In genomic region chr9:107606591-107606990, GRCm38 (mm10) we compare ENCODE assay signal across 8 mouse cellular contexts. TPM values are rescaled to one million over a fixed set of nuclear protein-coding genes. Genes with fewer than 3 reads are reported as not detected.
DNase-seq lines count a peak whose midpoint lies in the region; ATAC-seq lines count a peak whose summit lies in the region.

No protein-coding gene starts in this region.

- no peak overlapping the region for H3K4me3 ChIP-seq in forebrain, embryonic 13.5 days
- no peak overlapping the region for H3K4me3 ChIP-seq in forebrain, embryonic 14.5 days (ENCODE audit: low read depth, low read length)
- peak overlapping the region; percentile 32 for H3K4me3 ChIP-seq in limb, embryonic 10.5 days

- no peaks in the 10 kb centered on the region for H3K36me3 ChIP-seq in forebrain, embryonic 13.5 days (ENCODE audit: poor library complexity, severe bottlenecking)
- no peaks in the 10 kb centered on the region for H3K36me3 ChIP-seq in forebrain, embryonic 14.5 days (ENCODE audit: control insufficient read depth, insufficient read depth, low read length)
- H3K36me3 ChIP-seq in limb, embryonic 10.5 days: no peaks in the 10 kb centered on the region

- DNase-seq in forebrain, embryonic 14.5 days (ENCODE audit: low spot score): no peak
- peak; percentile 54 to 59 for DNase-seq in urinary bladder, postnatal 36 days (ENCODE audit: low spot score in 2 of 2)
- no peak for DNase-seq in urinary bladder, adult 2 months (ENCODE audit: low spot score)
- DNase-seq in limb, embryonic 10.5 days (ENCODE audit: low spot score): peak; percentile 69
- peak; percentile 45 for DNase-seq in yolk sac, embryonic 10.5 days (ENCODE audit: low spot score)
- DNase-seq in MN1 (ENCODE audit: low spot score): no peak
- DNase-seq in cerebellum, postnatal 10 days: no peak

- ATAC-seq in forebrain, embryonic 13.5 days: no peak
- no peak for ATAC-seq in forebrain, embryonic 14.5 days

- 26% methylated on average over 9 of the region's 9 CpGs for WGBS in forebrain, embryonic 13.5 days
- WGBS in forebrain, embryonic 14.5 days: 29% methylated on average over 9 of the region's 9 CpGs
- 6% methylated on average over 9 of the region's 9 CpGs for WGBS in limb, embryonic 10.5 days

- no peak overlapping the region for H3K27ac ChIP-seq in forebrain, embryonic 13.5 days
- H3K27ac ChIP-seq in forebrain, embryonic 14.5 days (ENCODE audit: low read depth, low read length): no peak overlapping the region
- H3K27ac ChIP-seq in limb, embryonic 10.5 days: peak overlapping the region; percentile 82

- peaks cover 68% of the 10 kb centered on the region for H3K4me1 ChIP-seq in forebrain, embryonic 13.5 days
- peaks cover 9% of the 10 kb centered on the region for H3K4me1 ChIP-seq in forebrain, embryonic 14.5 days (ENCODE audit: control insufficient read depth, insufficient read depth, low read length)
- peaks cover 90% of the 10 kb centered on the region for H3K4me1 ChIP-seq in limb, embryonic 10.5 days

- no peaks in the 10 kb centered on the region for H3K9me3 ChIP-seq in forebrain, embryonic 13.5 days (replicated peaks)
- H3K9me3 ChIP-seq in forebrain, embryonic 14.5 days (replicated peaks; ENCODE audit: control insufficient read depth, low read length): no peaks in the 10 kb centered on the region
- no peaks in the 10 kb centered on the region for H3K9me3 ChIP-seq in limb, embryonic 10.5 days (replicated peaks)

- H3K4me2 ChIP-seq in forebrain, embryonic 13.5 days: no peak overlapping the region
- H3K4me2 ChIP-seq in forebrain, embryonic 14.5 days (ENCODE audit: low read length): no peak overlapping the region

- no peaks in the 10 kb centered on the region for H3K27me3 ChIP-seq in forebrain, embryonic 13.5 days
- no peaks in the 10 kb centered on the region for H3K27me3 ChIP-seq in forebrain, embryonic 14.5 days (replicated peaks; ENCODE audit: control insufficient read depth, insufficient read depth, low read length)
- H3K27me3 ChIP-seq in limb, embryonic 10.5 days (ENCODE audit: low read depth, poor library complexity, severe bottlenecking): peaks cover 12% of the 10 kb centered on the region

- H3K9ac ChIP-seq in forebrain, embryonic 13.5 days: peak overlapping the region; percentile 10; the same call in 1 of the 2 replicates
- H3K9ac ChIP-seq in forebrain, embryonic 14.5 days (ENCODE audit: low read length): no peak overlapping the region

RNA-seq across cellular contexts. Expression of gene Sema3b, which starts 2.4 kb away (rescaled TPM):
- polyA plus RNA-seq in forebrain, embryonic 13.5 days (2015; fragmentation: Nextera tagmentation; extraction: Ambion mirVana): 1.8 and 2.0 TPM in 2 replicates
- 0.85 and 1.3 TPM in 2 replicates for polyA plus RNA-seq in forebrain, embryonic 14.5 days (2014; fragmentation: Nextera tagmentation; extraction: Ambion mirVana)
- 57.1 and 71.0 TPM in 2 replicates for polyA plus RNA-seq in urinary bladder, adult 2 months (2012; rRNA removed)
- polyA plus RNA-seq in limb, embryonic 10.5 days (2016; fragmentation: Nextera tagmentation; extraction: Ambion mirVana): 2.2 and 3.6 TPM in 2 replicates

RNA-seq across cellular contexts. Expression of gene Ifrd2, which starts 19.1 kb away (rescaled TPM):
- polyA plus RNA-seq in forebrain, embryonic 13.5 days (2015; fragmentation: Nextera tagmentation; extraction: Ambion mirVana): 15.4 and 20.8 TPM in 2 replicates
- polyA plus RNA-seq in forebrain, embryonic 14.5 days (2014; fragmentation: Nextera tagmentation; extraction: Ambion mirVana): 18.7 and 19.1 TPM in 2 replicates
- polyA plus RNA-seq in urinary bladder, adult 2 months (2012; rRNA removed): 31.3 and 36.0 TPM in 2 replicates
- polyA plus RNA-seq in limb, embryonic 10.5 days (2016; fragmentation: Nextera tagmentation; extraction: Ambion mirVana): 55.0 and 69.4 TPM in 2 replicates

RNA-seq across cellular contexts. Expression of gene Hyal3, which starts 26.0 kb away (rescaled TPM):
- 1.1 and 1.5 TPM in 2 replicates for polyA plus RNA-seq in forebrain, embryonic 13.5 days (2015; fragmentation: Nextera tagmentation; extraction: Ambion mirVana)
- 0.66 and 1.0 TPM in 2 replicates for polyA plus RNA-seq in forebrain, embryonic 14.5 days (2014; fragmentation: Nextera tagmentation; extraction: Ambion mirVana)
- polyA plus RNA-seq in urinary bladder, adult 2 months (2012; rRNA removed): 0.50 and 0.52 TPM in 2 replicates
- polyA plus RNA-seq in limb, embryonic 10.5 days (2016; fragmentation: Nextera tagmentation; extraction: Ambion mirVana): 0.56 and 0.82 TPM in 2 replicates

RNA-seq across cellular contexts. Expression of gene Naa80, which starts 27.9 kb away (rescaled TPM):
- polyA plus RNA-seq in forebrain, embryonic 13.5 days (2015; fragmentation: Nextera tagmentation; extraction: Ambion mirVana): 14.5 and 17.9 TPM in 2 replicates
- polyA plus RNA-seq in forebrain, embryonic 14.5 days (2014; fragmentation: Nextera tagmentation; extraction: Ambion mirVana): 17.4 and 18.7 TPM in 2 replicates
- 24.6 and 37.3 TPM in 2 replicates for polyA plus RNA-seq in urinary bladder, adult 2 months (2012; rRNA removed)
- 20.1 and 22.5 TPM in 2 replicates for polyA plus RNA-seq in limb, embryonic 10.5 days (2016; fragmentation: Nextera tagmentation; extraction: Ambion mirVana)

RNA-seq across cellular contexts. Expression of gene Gnai2, which starts 28.6 kb away (rescaled TPM):
- polyA plus RNA-seq in forebrain, embryonic 13.5 days (2015; fragmentation: Nextera tagmentation; extraction: Ambion mirVana): 397 and 426 TPM in 2 replicates
- 371 and 423 TPM in 2 replicates for polyA plus RNA-seq in forebrain, embryonic 14.5 days (2014; fragmentation: Nextera tagmentation; extraction: Ambion mirVana)
- 449 and 465 TPM in 2 replicates for polyA plus RNA-seq in urinary bladder, adult 2 months (2012; rRNA removed)
- polyA plus RNA-seq in limb, embryonic 10.5 days (2016; fragmentation: Nextera tagmentation; extraction: Ambion mirVana): 355 and 403 TPM in 2 replicates

Comparison
In these comparisons a context has a peak if more than half of its experiments do, and no peak if none do; other contexts are left out.
1. DNase-seq: peak in urinary bladder, postnatal 36 days (2 of 2), limb, embryonic 10.5 days (single experiment) and yolk sac, embryonic 10.5 days (single experiment); none in forebrain, embryonic 14.5 days (single experiment), urinary bladder, adult 2 months (single experiment), MN1 (single experiment) and cerebellum, postnatal 10 days (0 of 2).
2. RNA of gene Sema3b, which starts 2.4 kb away (polyA plus RNA-seq): 57.1 to 71.0 TPM in urinary bladder, adult 2 months; 2.2 to 3.6 TPM in limb, embryonic 10.5 days, 1.8 to 2.0 TPM in forebrain, embryonic 13.5 days and 0.85 to 1.3 TPM in forebrain, embryonic 14.5 days; every median in the first group is over 10 times any median in the second.